Mouse (Mus musculus) kidney, postnatal 25 days (tissue): Measurements from ENCODE around the gene Amer3.
"Not testable (repeated sequence)": the region's sequence is repeated elsewhere in the genome, so short reads cannot be mapped to it uniquely, and the experiment has no call there.

ENCODE experiments used
- DNase-seq, 2 experiments: peaks; one replicate each; pipeline ENCODE4 v3.0.0; 2021; ENCODE audit warnings: mixed read lengths in 2 of 2

Amer3 gene

GRCm38 (mm10) chr1:34601323-34602047 is 22.0 kb downstream of the Amer3 start:
- no peak for DNase-seq

- DNase-seq: peak; percentile 54 to 78
These were observed 22.9 kb downstream of the Amer3 start for GRCm38 (mm10) chr1:34602363-34602762.

- DNase-seq: no peak
These were observed 34.3 kb downstream of the Amer3 start for GRCm38 (mm10) chr1:34613801-34614200.

GRCm38 (mm10) chr1:34620116-34620515 is 40.7 kb downstream of the Amer3 start:
- DNase-seq: not testable (repeated sequence)

GRCm38 (mm10) chr1:34620761-34621160 is 41.3 kb downstream of the Amer3 start:
- DNase-seq: not testable (repeated sequence)

- DNase-seq: no peak
These were observed 56.3 kb downstream of the Amer3 start for GRCm38 (mm10) chr1:34635711-34636110.
